Comparison of ENCODE assay signal across 8 mouse cellular contexts in genomic region chr8:88376836-88377582, GRCm38 (mm10). TPM values are rescaled to one million over a fixed set of nuclear protein-coding genes. Genes with fewer than 3 reads are reported as not detected.
DNase-seq lines count a peak whose midpoint lies in the region; ATAC-seq and TF ChIP-seq lines count a peak whose summit lies in the region.

No protein-coding gene starts in this region.

- H3K36me3 ChIP-seq in intestine, embryonic 14.5 days (ENCODE audit: control insufficient read depth, insufficient read depth, low read length): no peaks in the 10 kb centered on the region
- no peaks in the 10 kb centered on the region for H3K36me3 ChIP-seq in intestine, postnatal 0 days (ENCODE audit: control insufficient read depth, insufficient read depth)
- H3K36me3 ChIP-seq in forebrain, embryonic 13.5 days (ENCODE audit: poor library complexity, severe bottlenecking): no peaks in the 10 kb centered on the region
- H3K36me3 ChIP-seq in neural tube, embryonic 13.5 days: no peaks in the 10 kb centered on the region

- no peaks in the 10 kb centered on the region for H3K9me3 ChIP-seq in intestine, embryonic 14.5 days (ENCODE audit: control insufficient read depth, low read length)
- no peaks in the 10 kb centered on the region for H3K9me3 ChIP-seq in intestine, postnatal 0 days (ENCODE audit: control insufficient read depth)
- no peaks in the 10 kb centered on the region for H3K9me3 ChIP-seq in forebrain, embryonic 13.5 days (replicated peaks)
- H3K9me3 ChIP-seq in neural tube, embryonic 13.5 days: no peaks in the 10 kb centered on the region

- no peak overlapping the region for H3K4me3 ChIP-seq in intestine, embryonic 14.5 days (ENCODE audit: low read depth, low read length)
- H3K4me3 ChIP-seq in intestine, postnatal 0 days (ENCODE audit: low read depth, low read length): no peak overlapping the region
- no peak overlapping the region for H3K4me3 ChIP-seq in forebrain, embryonic 13.5 days
- no peak overlapping the region for H3K4me3 ChIP-seq in neural tube, embryonic 13.5 days

- H3K9ac ChIP-seq in intestine, embryonic 14.5 days (ENCODE audit: low read length): no peak overlapping the region
- H3K9ac ChIP-seq in intestine, postnatal 0 days (ENCODE audit: low read depth, low read length): no peak overlapping the region
- H3K9ac ChIP-seq in forebrain, embryonic 13.5 days: no peak overlapping the region
- no peak overlapping the region for H3K9ac ChIP-seq in neural tube, embryonic 13.5 days

- DNase-seq in intestine, embryonic 14.5 days (ENCODE audit: low spot score): peak; percentile 65
- DNase-seq in adrenal gland, postnatal 36 days: peak; percentile 72 to 75
- DNase-seq in kidney, postnatal 25 days: peak; percentile 42 to 58
- no peak for DNase-seq in urinary bladder, postnatal 25 days (ENCODE audit: low spot score)
- DNase-seq in spleen, adult 12 weeks (ENCODE audit: low spot score): no peak

- no peak for TF ChIP-seq CTCF in intestine, postnatal 0 days (IDR thresholded peaks at IDR 0.05; ENCODE audit: low read depth)

- ATAC-seq in intestine, embryonic 14.5 days (replicated peaks; ENCODE audit: low FRiP score, low TSS enrichment, low read depth): 0 out of 2 replicates have a peak, but pooled peaks have one; percentile 27
- no peak for ATAC-seq in intestine, postnatal 0 days
- peak; percentile 83 for ATAC-seq in forebrain, embryonic 13.5 days
- peak; percentile 90 for ATAC-seq in neural tube, embryonic 13.5 days (ENCODE audit: low read depth)

- no peak overlapping the region for H3K4me2 ChIP-seq in intestine, embryonic 14.5 days (ENCODE audit: low read length)
- H3K4me2 ChIP-seq in intestine, postnatal 0 days (replicated peaks; ENCODE audit: low read depth): no peak overlapping the region
- H3K4me2 ChIP-seq in forebrain, embryonic 13.5 days: peak overlapping the region; percentile 15; the same call in 1 of the 2 replicates
- 0 out of 2 replicates have a peak overlapping the region, but pooled peaks have one; percentile 3 for H3K4me2 ChIP-seq in neural tube, embryonic 13.5 days

- WGBS in intestine, embryonic 14.5 days: 42% methylated on average over 19 of the region's 19 CpGs
- WGBS in intestine, postnatal 0 days: 54% methylated on average over 19 of the region's 19 CpGs
- 49% methylated on average over 19 of the region's 19 CpGs for WGBS in forebrain, embryonic 13.5 days
- WGBS in neural tube, embryonic 13.5 days: 23% methylated on average over 19 of the region's 19 CpGs

- no peaks in the 10 kb centered on the region for H3K4me1 ChIP-seq in intestine, embryonic 14.5 days (replicated peaks; ENCODE audit: control insufficient read depth, insufficient read depth, low read length)
- H3K4me1 ChIP-seq in intestine, postnatal 0 days (replicated peaks; ENCODE audit: control insufficient read depth, insufficient read depth, low read length): no peaks in the 10 kb centered on the region
- H3K4me1 ChIP-seq in forebrain, embryonic 13.5 days: peaks cover 28% of the 10 kb centered on the region
- H3K4me1 ChIP-seq in neural tube, embryonic 13.5 days (replicated peaks): peaks cover 33% of the 10 kb centered on the region

- H3K27ac ChIP-seq in intestine, embryonic 14.5 days (ENCODE audit: low read depth): no peak overlapping the region
- no peak overlapping the region for H3K27ac ChIP-seq in intestine, postnatal 0 days (ENCODE audit: low read depth, low read length)
- peak overlapping the region; percentile 31; the same call in 1 of the 2 replicates for H3K27ac ChIP-seq in forebrain, embryonic 13.5 days
- H3K27ac ChIP-seq in neural tube, embryonic 13.5 days (replicated peaks): peak overlapping the region; percentile 46

- H3K27me3 ChIP-seq in intestine, embryonic 14.5 days (replicated peaks; ENCODE audit: control insufficient read depth, insufficient read depth, low read length): no peaks in the 10 kb centered on the region
- H3K27me3 ChIP-seq in intestine, postnatal 0 days (replicated peaks; ENCODE audit: control insufficient read depth, insufficient read depth, low read length): no peaks in the 10 kb centered on the region
- H3K27me3 ChIP-seq in forebrain, embryonic 13.5 days: peaks cover 2% of the 10 kb centered on the region; the same call in 1 of the 2 replicates
- 0 out of 2 replicates have a peak, but pooled peaks cover 3% of the 10 kb centered on the region for H3K27me3 ChIP-seq in neural tube, embryonic 13.5 days

RNA-seq across cellular contexts. Expression of gene Brd7, which starts 15.0 kb away (rescaled TPM):
- 60.4 and 69.0 TPM in 2 replicates for polyA plus RNA-seq in intestine, embryonic 14.5 days (2014; fragmentation: Nextera tagmentation; extraction: Ambion mirVana)
- polyA plus RNA-seq in intestine, postnatal 0 days (2015; fragmentation: Nextera tagmentation; extraction: Ambion mirVana): 48.6 and 51.3 TPM in 2 replicates
- 10 to 100 TPM; 71.2 to 75.4 TPM for total RNA-seq in adrenal gland, postnatal 36 days (2021)
- polyA plus RNA-seq in forebrain, embryonic 13.5 days (2015; fragmentation: Nextera tagmentation; extraction: Ambion mirVana): 75.2 TPM in 2 replicates
- polyA plus RNA-seq in neural tube, embryonic 13.5 days (2015; fragmentation: Nextera tagmentation; extraction: Ambion mirVana): 68.2 and 72.0 TPM in 2 replicates

Comparison
In these comparisons a context has a peak if more than half of its experiments do, and no peak if none do; other contexts are left out.
1. DNase-seq: peak in intestine, embryonic 14.5 days (single experiment), adrenal gland, postnatal 36 days (2 of 2) and kidney, postnatal 25 days (2 of 2); none in urinary bladder, postnatal 25 days (single experiment) and spleen, adult 12 weeks (single experiment).
2. H3K27ac ChIP-seq: peak in forebrain, embryonic 13.5 days (single experiment) and neural tube, embryonic 13.5 days (single experiment); none in intestine, embryonic 14.5 days (single experiment) and intestine, postnatal 0 days (single experiment).
3. H3K4me2 ChIP-seq: peak in forebrain, embryonic 13.5 days (single experiment) and neural tube, embryonic 13.5 days (single experiment); none in intestine, embryonic 14.5 days (single experiment) and intestine, postnatal 0 days (single experiment).